Comparison of ENCODE assay signal across 9 mouse cellular contexts in genomic region chr9:41524591-41524990, GRCm38 (mm10).
DNase-seq lines count a peak whose midpoint lies in the region; ATAC-seq lines count a peak whose summit lies in the region.
"Had no signal": no experiment of that assay in that cellular context is flagged by ENCODE, and none has a peak within 500 bp of the region (broad histone marks: within the 10 kb centered on the region; RNA-seq: fewer than 3 reads in every experiment).

No protein-coding gene starts in this region.

- no peak for DNase-seq in embryonic facial prominence, embryonic 10.5 days (ENCODE audit: low spot score)
- peak; percentile 51 for DNase-seq in hindbrain, embryonic 14.5 days (ENCODE audit: low spot score)
- DNase-seq in gastrocnemius, postnatal 36 days, result no peak
- no peak for DNase-seq in adipocyte (ENCODE audit: low spot score)
- DNase-seq in testis, postnatal 10 days (ENCODE audit: low spot score), result no peak
- DNase-seq: thymus, adult 2 months had no signal

- ATAC-seq in heart, embryonic 15.5 days (replicated peaks; ENCODE audit: insufficient number of reproducible peaks, insufficient read depth, low FRiP score, low read depth), result no peak
- no peak for ATAC-seq in heart, embryonic 12.5 days (ENCODE audit: insufficient number of reproducible peaks, low FRiP score)
- peak; percentile 71; the same call in 1 of the 2 replicates for ATAC-seq in hindbrain, embryonic 14.5 days (ENCODE audit: low FRiP score)
- ATAC-seq in midbrain, embryonic 13.5 days, result peak; percentile 67

- H3K9me3 ChIP-seq in heart, embryonic 15.5 days (replicated peaks), result no peaks in the 10 kb centered on the region
- no peaks in the 10 kb centered on the region for H3K9me3 ChIP-seq in heart, embryonic 12.5 days (replicated peaks)
- H3K9me3 ChIP-seq in embryonic facial prominence, embryonic 10.5 days, result no peaks in the 10 kb centered on the region
- no peaks in the 10 kb centered on the region for H3K9me3 ChIP-seq in hindbrain, embryonic 14.5 days (ENCODE audit: control insufficient read depth, low read length)
- no peaks in the 10 kb centered on the region for H3K9me3 ChIP-seq in midbrain, embryonic 13.5 days

- no peak overlapping the region for H3K9ac ChIP-seq in heart, embryonic 15.5 days
- no peak overlapping the region for H3K9ac ChIP-seq in heart, embryonic 12.5 days
- H3K9ac ChIP-seq in hindbrain, embryonic 14.5 days, result peak overlapping the region; percentile 39; the same call in 1 of the 2 replicates
- H3K9ac ChIP-seq in midbrain, embryonic 13.5 days (replicated peaks), result 0 out of 2 replicates have a peak overlapping the region, but pooled peaks have one; percentile 14

- peak overlapping the region; percentile 64 for H3K27ac ChIP-seq in heart, embryonic 15.5 days
- no peak overlapping the region for H3K27ac ChIP-seq in heart, embryonic 12.5 days (ENCODE audit: poor library complexity, severe bottlenecking)
- H3K27ac ChIP-seq in embryonic facial prominence, embryonic 10.5 days (replicated peaks), result peak overlapping the region; percentile 62
- H3K27ac ChIP-seq in hindbrain, embryonic 14.5 days, result peak overlapping the region; percentile 85
- peak overlapping the region; percentile 84 for H3K27ac ChIP-seq in midbrain, embryonic 13.5 days

- no peak overlapping the region for H3K4me2 ChIP-seq in heart, embryonic 15.5 days
- no peak overlapping the region for H3K4me2 ChIP-seq in heart, embryonic 12.5 days
- H3K4me2 ChIP-seq in hindbrain, embryonic 14.5 days (replicated peaks), result no peak overlapping the region
- no peak overlapping the region for H3K4me2 ChIP-seq in midbrain, embryonic 13.5 days (replicated peaks)

- H3K4me3 ChIP-seq in heart, embryonic 15.5 days, result no peak overlapping the region
- H3K4me3 ChIP-seq in heart, embryonic 12.5 days, result no peak overlapping the region
- no peak overlapping the region for H3K4me3 ChIP-seq in embryonic facial prominence, embryonic 10.5 days
- H3K4me3 ChIP-seq in hindbrain, embryonic 14.5 days (replicated peaks; ENCODE audit: low read length), result no peak overlapping the region
- H3K4me3 ChIP-seq in midbrain, embryonic 13.5 days (replicated peaks), result no peak overlapping the region

- 51% methylated on average over 7 of the region's 7 CpGs for WGBS in heart, embryonic 15.5 days
- 48% methylated on average over 7 of the region's 7 CpGs for WGBS in heart, embryonic 12.5 days
- WGBS in embryonic facial prominence, embryonic 10.5 days, result 81% methylated on average over 7 of the region's 7 CpGs
- 53% methylated on average over 7 of the region's 7 CpGs for WGBS in hindbrain, embryonic 14.5 days
- WGBS in midbrain, embryonic 13.5 days, result 61% methylated on average over 7 of the region's 7 CpGs

- H3K4me1 ChIP-seq in heart, embryonic 15.5 days (replicated peaks), result peaks cover 11% of the 10 kb centered on the region; the same call in 1 of the 2 replicates
- H3K4me1 ChIP-seq in heart, embryonic 12.5 days (replicated peaks), result peaks cover 11% of the 10 kb centered on the region
- H3K4me1 ChIP-seq in embryonic facial prominence, embryonic 10.5 days, result peaks cover 21% of the 10 kb centered on the region
- peaks cover 35% of the 10 kb centered on the region for H3K4me1 ChIP-seq in hindbrain, embryonic 14.5 days (replicated peaks; ENCODE audit: control insufficient read depth, insufficient read depth, low read length)
- peaks cover 34% of the 10 kb centered on the region for H3K4me1 ChIP-seq in midbrain, embryonic 13.5 days (replicated peaks)

- intact Hi-C loops in gastrocnemius, postnatal 36 days (cut with DNase I), result no loop called here

- no peaks in the 10 kb centered on the region for H3K36me3 ChIP-seq in heart, embryonic 15.5 days
- no peaks in the 10 kb centered on the region for H3K36me3 ChIP-seq in heart, embryonic 12.5 days
- peaks cover 5% of the 10 kb centered on the region; the same call in 1 of the 2 replicates for H3K36me3 ChIP-seq in embryonic facial prominence, embryonic 10.5 days (replicated peaks)
- peaks cover 5% of the 10 kb centered on the region; the same call in 1 of the 2 replicates for H3K36me3 ChIP-seq in hindbrain, embryonic 14.5 days (replicated peaks; ENCODE audit: control insufficient read depth, insufficient read depth)
- H3K36me3 ChIP-seq in midbrain, embryonic 13.5 days, result peaks cover 6% of the 10 kb centered on the region; the same call in 1 of the 2 replicates

- H3K27me3 ChIP-seq in heart, embryonic 15.5 days, result no peaks in the 10 kb centered on the region
- no peaks in the 10 kb centered on the region for H3K27me3 ChIP-seq in heart, embryonic 12.5 days (replicated peaks)
- no peaks in the 10 kb centered on the region for H3K27me3 ChIP-seq in embryonic facial prominence, embryonic 10.5 days (replicated peaks; ENCODE audit: low read depth, poor library complexity, severe bottlenecking)
- no peaks in the 10 kb centered on the region for H3K27me3 ChIP-seq in hindbrain, embryonic 14.5 days (ENCODE audit: control insufficient read depth, insufficient read depth, low read length)
- no peaks in the 10 kb centered on the region for H3K27me3 ChIP-seq in midbrain, embryonic 13.5 days

Comparison
In these comparisons a context has a peak if more than half of its experiments do, and no peak if none do; other contexts are left out.
1. ATAC-seq: peak in hindbrain, embryonic 14.5 days (single experiment) and midbrain, embryonic 13.5 days (single experiment); none in heart, embryonic 15.5 days (single experiment) and heart, embryonic 12.5 days (single experiment).
2. H3K9ac ChIP-seq: peak in hindbrain, embryonic 14.5 days (single experiment) and midbrain, embryonic 13.5 days (single experiment); none in heart, embryonic 15.5 days (single experiment) and heart, embryonic 12.5 days (single experiment).